Mouse (Mus musculus) CH12.LX (cell line): ENCODE measurements around the gene Itsn1.

Source experiments
- CTCF ChIP-seq, 2 experiments: IDR thresholded peaks in 1 of 2; conservative IDR thresholded peaks in 1 of 2; 2 replicates each; pipeline ENCODE4 v1.5.1; 2011 to 2012; ENCODE audit warnings: low read depth in 2 of 2, low read length in 2 of 2, improper control_type of control experiment in 1 of 2, inconsistent platforms in 1 of 2, mild to moderate bottlenecking in 1 of 2, moderate library complexity in 1 of 2
- ETS1 ChIP-seq: conservative IDR thresholded peaks from 2 replicates; pipeline ENCODE4 v1.6.1; 2012; ENCODE audit warnings: low read depth, mild to moderate bottlenecking, inconsistent platforms, low read length, improper control_type of control experiment, moderate library complexity
- JUND ChIP-seq: conservative IDR thresholded peaks from 2 replicates; pipeline ENCODE4 v1.6.1; 2011; ENCODE audit warnings: low read depth, low read length, improper control_type of control experiment
- MAX ChIP-seq: IDR thresholded peaks from 2 replicates; pipeline ENCODE4 v1.6.1; 2011; ENCODE audit warnings: low read length, improper control_type of control experiment
- MAZ ChIP-seq: IDR thresholded peaks from 2 replicates; pipeline ENCODE4 v1.6.1; 2012; ENCODE audit warnings: low read depth, mild to moderate bottlenecking, inconsistent platforms, low read length, improper control_type of control experiment, moderate library complexity
- MEF2A ChIP-seq: IDR thresholded peaks from 2 replicates; pipeline ENCODE4 v1.6.1; 2014; ENCODE audit warnings: low read depth, mild to moderate bottlenecking, inconsistent platforms, low read length, improper control_type of control experiment, borderline replicate concordance
- USF2 ChIP-seq: conservative IDR thresholded peaks from 2 replicates; pipeline ENCODE4 v1.6.1; 2011; ENCODE audit warnings: low read depth, low read length, improper control_type of control experiment
- ZMIZ1 ChIP-seq: IDR thresholded peaks from 2 replicates; pipeline ENCODE4 v1.6.1; 2012; ENCODE audit warnings: low read depth, mild to moderate bottlenecking, inconsistent platforms, low read length, improper control_type of control experiment

DNA sequence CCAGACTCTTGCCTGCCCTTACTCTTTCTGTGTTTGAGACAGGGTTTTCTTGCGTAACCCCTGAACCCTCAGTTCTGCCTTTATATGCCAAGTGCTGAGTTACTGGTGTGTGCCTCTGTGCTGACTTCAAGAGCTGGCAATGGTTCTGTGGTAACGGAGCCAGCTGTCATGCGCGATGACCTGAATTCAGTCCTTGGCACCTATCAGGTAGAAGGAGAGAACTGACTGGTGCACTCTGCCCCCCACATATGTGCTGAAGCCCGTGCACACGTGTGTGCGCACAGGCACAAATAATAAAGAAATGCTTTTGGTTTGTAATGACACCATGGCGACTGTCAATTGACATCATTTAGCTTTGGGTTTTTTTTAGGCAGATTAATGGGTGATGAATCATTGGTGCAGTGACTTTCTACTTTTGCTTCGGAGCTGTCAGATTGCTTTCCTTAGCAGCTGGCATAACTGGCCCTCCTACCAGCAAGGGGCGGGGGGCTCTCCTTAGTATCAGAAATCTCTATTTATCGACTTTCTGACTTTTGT lies 38.2 kb downstream of the Itsn1 start:
- no peak for TF ChIP-seq CTCF (conservative IDR thresholded peaks at IDR 0.05 in 1 of 2, IDR thresholded peaks at IDR 0.05 in 1 of 2; ENCODE audit: low read depth in 2 of 2, low read length in 2 of 2)
- no peak for TF ChIP-seq USF2
- TF ChIP-seq MAZ, result no peak
- no peak for TF ChIP-seq MEF2A
- TF ChIP-seq ETS1, result no peak
- no peak for TF ChIP-seq ZMIZ1
- TF ChIP-seq JUND, result no peak
- no peak for TF ChIP-seq MAX
